Mouse (Mus musculus): ENCODE measurements around the gene 4933407L21Rik. TPM values are rescaled to one million over a fixed set of nuclear protein-coding genes. Genes with fewer than 3 reads are reported as not detected.
"Not testable (repeated sequence)": the region's sequence is repeated elsewhere in the genome, so short reads cannot be mapped to it uniquely, and the experiment has no call there.

Gene 4933407L21Rik
- polyA plus RNA-seq, 1 experiment from 2014 or later, result 0.26 TPM

GRCm38 (mm10) chr1:85985784-85986183 is 57.5 kb downstream of the 4933407L21Rik start:
- H3K9ac ChIP-seq (ENCODE audit: low read length), result no peak overlapping the region
- ATAC-seq (ENCODE audit: insufficient number of reproducible peaks, insufficient read depth, low FRiP score, low read depth), result no peak
- H3K27ac ChIP-seq (replicated peaks in 1 of 2; ENCODE audit: control insufficient read depth in 1 of 2, insufficient read depth in 1 of 2, low read depth in 2 of 2, low read length in 2 of 2), result no peak overlapping the region
- H3K36me3 ChIP-seq (ENCODE audit: control insufficient read depth, insufficient read depth, low read length), result no peaks in the 10 kb centered on the region
- H3K9me3 ChIP-seq (ENCODE audit: control insufficient read depth, low read length), result no peaks in the 10 kb centered on the region
- H3K4me2 ChIP-seq (ENCODE audit: low read length), result no peak overlapping the region
- no peaks in the 10 kb centered on the region for H3K27me3 ChIP-seq (ENCODE audit: control insufficient read depth, insufficient read depth, low read length)
- 69% methylated on average over 3 of the region's 3 CpGs for WGBS
- no peak overlapping the region for H3K4me3 ChIP-seq (ENCODE audit: control insufficient read depth in 1 of 2, insufficient read depth in 1 of 2, low read depth in 1 of 2, low read length in 2 of 2)
- H3K4me1 ChIP-seq (ENCODE audit: control insufficient read depth in 2 of 2, insufficient read depth in 2 of 2, low read length in 2 of 2), result peaks cover 6 to 17% of the 10 kb centered on the region in 2 experiments

- H3K9ac ChIP-seq (ENCODE audit: low read length), result no peak overlapping the region
- no peak overlapping the region for H3K27ac ChIP-seq (replicated peaks in 1 of 2; ENCODE audit: control insufficient read depth in 1 of 2, insufficient read depth in 1 of 2, low read depth in 2 of 2, low read length in 2 of 2)
- no peak for ATAC-seq (ENCODE audit: insufficient number of reproducible peaks, insufficient read depth, low FRiP score, low read depth)
- H3K4me3 ChIP-seq (ENCODE audit: control insufficient read depth in 1 of 2, insufficient read depth in 1 of 2, low read depth in 1 of 2, low read length in 2 of 2), result no peak overlapping the region
- H3K36me3 ChIP-seq (ENCODE audit: control insufficient read depth, insufficient read depth, low read length), result no peaks in the 10 kb centered on the region
- H3K9me3 ChIP-seq (ENCODE audit: control insufficient read depth, low read length), result no peaks in the 10 kb centered on the region
- WGBS, result 76% methylated on average over 4 of the region's 4 CpGs
- no peaks in the 10 kb centered on the region for H3K27me3 ChIP-seq (ENCODE audit: control insufficient read depth, insufficient read depth, low read length)
- peaks cover 2 to 6% of the 10 kb centered on the region in 2 experiments; a peak in 1 of 4 replicates for H3K4me1 ChIP-seq (ENCODE audit: control insufficient read depth in 2 of 2, insufficient read depth in 2 of 2, low read length in 2 of 2)
- no peak overlapping the region for H3K4me2 ChIP-seq (ENCODE audit: low read length)
Measured at GRCm38 (mm10) chr1:85988351-85988750, 60.1 kb downstream of the 4933407L21Rik start.

GRCm38 (mm10) chr1:85988882-85989281 is 60.6 kb downstream of the 4933407L21Rik start:
- H3K27ac ChIP-seq (replicated peaks in 1 of 2; ENCODE audit: control insufficient read depth in 1 of 2, insufficient read depth in 1 of 2, low read depth in 2 of 2, low read length in 2 of 2); ATAC-seq (ENCODE audit: insufficient number of reproducible peaks, insufficient read depth, low FRiP score, low read depth); H3K27me3 ChIP-seq (ENCODE audit: control insufficient read depth, insufficient read depth, low read length); H3K36me3 ChIP-seq (ENCODE audit: control insufficient read depth, insufficient read depth, low read length); H3K4me2 ChIP-seq (ENCODE audit: low read length); H3K4me3 ChIP-seq (ENCODE audit: control insufficient read depth in 1 of 2, insufficient read depth in 1 of 2, low read depth in 1 of 2, low read length in 2 of 2); H3K9ac ChIP-seq (ENCODE audit: low read length); H3K9me3 ChIP-seq (ENCODE audit: control insufficient read depth, low read length); H3K4me1 ChIP-seq (ENCODE audit: control insufficient read depth in 2 of 2, insufficient read depth in 2 of 2, low read length in 2 of 2): not testable (repeated sequence)
- WGBS, result 89% methylated on average over 4 of the region's 4 CpGs

Other genes starting within 250 kb of the 4933407L21Rik start
- 1.2 and 1.4 TPM in 2 replicates for gene A630001G21Rik, start 149.8 kb upstream of the 4933407L21Rik start, polyA plus RNA-seq (2014; fragmentation: Nextera tagmentation; extraction: Ambion mirVana)
- gene Cab39, start 135.0 kb upstream of the 4933407L21Rik start, polyA plus RNA-seq (2014; fragmentation: Nextera tagmentation; extraction: Ambion mirVana), result 39.7 and 41.4 TPM in 2 replicates
- 129 and 189 TPM in 2 replicates for gene Itm2c, start 34.2 kb upstream of the 4933407L21Rik start, polyA plus RNA-seq (2014; fragmentation: Nextera tagmentation; extraction: Ambion mirVana)
- 0.07 TPM in 1 of 2 replicates, not detected in the other for gene Gpr55, start 32.5 kb downstream of the 4933407L21Rik start, polyA plus RNA-seq (2014; fragmentation: Nextera tagmentation; extraction: Ambion mirVana)
- not detected in 2 replicates for gene Spata3, start 88.3 kb downstream of the 4933407L21Rik start, polyA plus RNA-seq (2014; fragmentation: Nextera tagmentation; extraction: Ambion mirVana)
- 0.13 and 0.27 TPM in 2 replicates for gene 2810459M11Rik, start 117.4 kb downstream of the 4933407L21Rik start, polyA plus RNA-seq (2014; fragmentation: Nextera tagmentation; extraction: Ambion mirVana)
- gene Psmd1, start 135.9 kb downstream of the 4933407L21Rik start, polyA plus RNA-seq (2014; fragmentation: Nextera tagmentation; extraction: Ambion mirVana), result 134 and 141 TPM in 2 replicates
- 0.13 and 0.39 TPM in 2 replicates for gene Htr2b, start 183.5 kb downstream of the 4933407L21Rik start, polyA plus RNA-seq (2014; fragmentation: Nextera tagmentation; extraction: Ambion mirVana)
- gene Gm21972, start 205.2 kb downstream of the 4933407L21Rik start, polyA plus RNA-seq (2014; fragmentation: Nextera tagmentation; extraction: Ambion mirVana), result not detected in 2 replicates
- gene Armc9, start 226.3 kb downstream of the 4933407L21Rik start, polyA plus RNA-seq (2014; fragmentation: Nextera tagmentation; extraction: Ambion mirVana), result 11.9 and 12.3 TPM in 2 replicates

All from heart, embryonic 14.5 days (tissue).